ENCODE assay signal across 8 mouse cellular contexts in genomic region chr3:61364661-61364977, GRCm38 (mm10). TPM values are rescaled to one million over a fixed set of nuclear protein-coding genes. Genes with fewer than 3 reads are reported as not detected.
A peak's percentile ranks its signal among the peaks of the same experiment; 100 is the strongest.
DNase-seq lines count a peak whose midpoint lies in the region; ATAC-seq and TF ChIP-seq lines count a peak whose summit lies in the region.

No protein-coding gene starts in this region.

- H3K27ac ChIP-seq in heart, adult 2 months: peak overlapping the region; percentile 81
- no peak overlapping the region for H3K27ac ChIP-seq in thymus, adult 2 months (ENCODE audit: control insufficient read depth, insufficient read depth, low read length)
- peak overlapping the region; percentile 68 for H3K27ac ChIP-seq in liver, embryonic 11.5 days (ENCODE audit: low read depth, low read length)
- H3K27ac ChIP-seq in stomach, postnatal 0 days (replicated peaks): peak overlapping the region; percentile 99

- H3K4me3 ChIP-seq in heart, adult 2 months: peak overlapping the region; percentile 89
- H3K4me3 ChIP-seq in thymus, adult 2 months (ENCODE audit: control insufficient read depth, insufficient read depth, low read length): peak overlapping the region; percentile 69
- peak overlapping the region; percentile 90 for H3K4me3 ChIP-seq in liver, embryonic 11.5 days (ENCODE audit: low read depth, low read length)
- H3K4me3 ChIP-seq in stomach, postnatal 0 days (ENCODE audit: low read depth, low read length): peak overlapping the region; percentile 87

- no peaks in the 10 kb centered on the region for H3K4me1 ChIP-seq in heart, adult 2 months (ENCODE audit: control insufficient read depth, insufficient read depth, low read length)
- peaks cover 7% of the 10 kb centered on the region for H3K4me1 ChIP-seq in thymus, adult 2 months (replicated peaks; ENCODE audit: control insufficient read depth, insufficient read depth, low read length)
- peaks cover 10% of the 10 kb centered on the region for H3K4me1 ChIP-seq in liver, embryonic 11.5 days (replicated peaks; ENCODE audit: control insufficient read depth, insufficient read depth, low read length)
- no peaks in the 10 kb centered on the region; the same call in 1 of the 2 replicates for H3K4me1 ChIP-seq in stomach, postnatal 0 days (replicated peaks; ENCODE audit: control insufficient read depth, insufficient read depth)

- H3K4me2 ChIP-seq in liver, embryonic 11.5 days: peak overlapping the region; percentile 91
- H3K4me2 ChIP-seq in stomach, postnatal 0 days (replicated peaks; ENCODE audit: low read depth): peak overlapping the region; percentile 86

- 1% methylated on average over 32 of the region's 33 CpGs for WGBS in heart, adult 2 months
- under 1% methylated on average over 33 of the region's 33 CpGs for WGBS in thymus, adult 2 months
- WGBS in liver, embryonic 11.5 days: under 1% methylated on average over 31 of the region's 33 CpGs
- WGBS in stomach, postnatal 0 days: under 1% methylated on average over 16 of the region's 33 CpGs

- intact Hi-C loops in heart, adult 2 months (cut with DNase I): no loop called here

- no peak for TF ChIP-seq EP300 in heart, adult 2 months (IDR thresholded peaks at IDR 0.05; ENCODE audit: insufficient read depth, low read depth, low read length)
- no peak for TF ChIP-seq EP300 in stomach, postnatal 0 days (optimal IDR thresholded peaks at IDR 0.05)

- H3K9ac ChIP-seq in heart, adult 2 months (ENCODE audit: low read depth, low read length): peak overlapping the region; percentile 61
- peak overlapping the region; percentile 82 for H3K9ac ChIP-seq in liver, embryonic 11.5 days (ENCODE audit: low read depth, low read length)
- peak overlapping the region; percentile 83 for H3K9ac ChIP-seq in stomach, postnatal 0 days (ENCODE audit: low read length)

- no peaks in the 10 kb centered on the region for H3K79me2 ChIP-seq in heart, adult 2 months (replicated peaks; ENCODE audit: control insufficient read depth, insufficient read depth, low read length)

- H3K27me3 ChIP-seq in heart, adult 2 months (ENCODE audit: control insufficient read depth, insufficient read depth, low read length): no peaks in the 10 kb centered on the region
- H3K27me3 ChIP-seq in thymus, adult 2 months (ENCODE audit: control insufficient read depth, insufficient read depth, low read length): no peaks in the 10 kb centered on the region
- no peaks in the 10 kb centered on the region for H3K27me3 ChIP-seq in liver, embryonic 11.5 days (replicated peaks; ENCODE audit: control insufficient read depth, insufficient read depth, low read length)
- no peaks in the 10 kb centered on the region for H3K27me3 ChIP-seq in stomach, postnatal 0 days (ENCODE audit: control insufficient read depth, insufficient read depth, low read length)

- H3K9me3 ChIP-seq in liver, embryonic 11.5 days (ENCODE audit: control insufficient read depth, low read length): no peaks in the 10 kb centered on the region
- no peaks in the 10 kb centered on the region for H3K9me3 ChIP-seq in stomach, postnatal 0 days (ENCODE audit: control insufficient read depth, low read length)

- TF ChIP-seq POLR2A in heart, adult 2 months (IDR thresholded peaks at IDR 0.05; ENCODE audit: insufficient read depth, low read depth, low read length): no peak
- no peak for TF ChIP-seq POLR2A in thymus, adult 2 months (IDR thresholded peaks at IDR 0.05; ENCODE audit: control insufficient read depth, extremely low read depth, insufficient read depth, low read length, poor library complexity)

- peak; percentile 32 for ATAC-seq in liver, embryonic 11.5 days (replicated peaks; ENCODE audit: low FRiP score)
- no peak for ATAC-seq in stomach, postnatal 0 days (ENCODE audit: low FRiP score, low TSS enrichment)

- TF ChIP-seq CTCF in heart, adult 2 months (IDR thresholded peaks at IDR 0.05): no peak
- 0 out of 2 replicates have a peak, but pooled peaks have one; percentile 6 for TF ChIP-seq CTCF in thymus, adult 2 months (IDR thresholded peaks at IDR 0.05; ENCODE audit: borderline replicate concordance, control insufficient read depth, extremely low read depth, insufficient read depth, low read length, poor library complexity)
- no peak for TF ChIP-seq CTCF in stomach, postnatal 0 days (IDR thresholded peaks at IDR 0.05; ENCODE audit: low read depth)

- no peaks in the 10 kb centered on the region; the same call in 1 of the 2 replicates for H3K36me3 ChIP-seq in heart, adult 2 months (ENCODE audit: control insufficient read depth, insufficient read depth, low read length)
- no peaks in the 10 kb centered on the region for H3K36me3 ChIP-seq in thymus, adult 2 months (ENCODE audit: control insufficient read depth, insufficient read depth, low read length)
- H3K36me3 ChIP-seq in liver, embryonic 11.5 days (ENCODE audit: control insufficient read depth, insufficient read depth, low read length): no peaks in the 10 kb centered on the region
- no peaks in the 10 kb centered on the region for H3K36me3 ChIP-seq in stomach, postnatal 0 days (ENCODE audit: control insufficient read depth, insufficient read depth, low read length)

- no peak for DNase-seq in heart, adult 2 months
- DNase-seq in heart, adult 18-20 months: no peak
- DNase-seq in thymus, adult 2 months: no peak
- no peak for DNase-seq in thymus, adult 18-20 months
- no peak for DNase-seq in liver, embryonic 11.5 days (ENCODE audit: low spot score)
- no peak for DNase-seq in stomach, postnatal 0 days (ENCODE audit: low spot score)
- no peak for DNase-seq in embryo, embryonic 9.5 days (ENCODE audit: extremely low spot score)
- no peak for DNase-seq in thymus, postnatal 36 days

RNA-seq across cellular contexts. Expression of gene B430305J03Rik, which starts 1.1 kb away (rescaled TPM):
- under 1 TPM in 1 of 2 experiments, not detected in 1; 0.05 TPM for total RNA-seq in heart, adult 2 months (2021)
- 0.10 TPM in 1 of 2 replicates, not detected in the other for polyA plus RNA-seq in heart, adult 2 months (2012; rRNA removed)
- total RNA-seq in heart, adult 18-20 months (2021): under 1 TPM in 1 of 2 experiments, not detected in 1; 0.08 TPM
- polyA plus RNA-seq in thymus, adult 2 months (2012; rRNA removed): 0.58 and 0.61 TPM in 2 replicates
- polyA plus RNA-seq in liver, embryonic 11.5 days (2014; fragmentation: Nextera tagmentation; extraction: Ambion mirVana): not detected in 2 replicates
- not detected in 2 replicates for polyA plus RNA-seq in stomach, postnatal 0 days (2015; fragmentation: Nextera tagmentation; extraction: Ambion mirVana)

RNA-seq across cellular contexts. Expression of gene Rap2b, which starts 3.2 kb away (rescaled TPM):
- 1 to 10 TPM; 2.3 to 2.6 TPM for total RNA-seq in heart, adult 2 months (2021)
- polyA plus RNA-seq in heart, adult 2 months (2012; rRNA removed): 1.5 and 1.9 TPM in 2 replicates
- total RNA-seq in heart, adult 18-20 months (2021): 1 to 10 TPM; 2.1 to 2.4 TPM
- 11.1 and 12.7 TPM in 2 replicates for polyA plus RNA-seq in thymus, adult 2 months (2012; rRNA removed)
- 7.2 and 7.5 TPM in 2 replicates for polyA plus RNA-seq in liver, embryonic 11.5 days (2014; fragmentation: Nextera tagmentation; extraction: Ambion mirVana)
- polyA plus RNA-seq in stomach, postnatal 0 days (2015; fragmentation: Nextera tagmentation; extraction: Ambion mirVana): 7.1 and 7.2 TPM in 2 replicates
